Mouse (Mus musculus): Measurements from ENCODE around the gene Tfb2m. TPM values are rescaled to one million over a fixed set of nuclear protein-coding genes. Genes with fewer than 3 reads are reported as not detected.

The Tfb2m gene
- polyA plus RNA-seq, 1 experiment from 2014 or later, result 20.2 TPM

- Histone ChIP-seq H3K9ac (no peak overlapping the region), H3K4me2 (no peak overlapping the region)
- 74% methylated on average over 5 of the region's 5 CpGs for WGBS
Observed at GRCm38 (mm10) chr1:179492908-179493307, 53.2 kb downstream of the Tfb2m start.

DNA sequence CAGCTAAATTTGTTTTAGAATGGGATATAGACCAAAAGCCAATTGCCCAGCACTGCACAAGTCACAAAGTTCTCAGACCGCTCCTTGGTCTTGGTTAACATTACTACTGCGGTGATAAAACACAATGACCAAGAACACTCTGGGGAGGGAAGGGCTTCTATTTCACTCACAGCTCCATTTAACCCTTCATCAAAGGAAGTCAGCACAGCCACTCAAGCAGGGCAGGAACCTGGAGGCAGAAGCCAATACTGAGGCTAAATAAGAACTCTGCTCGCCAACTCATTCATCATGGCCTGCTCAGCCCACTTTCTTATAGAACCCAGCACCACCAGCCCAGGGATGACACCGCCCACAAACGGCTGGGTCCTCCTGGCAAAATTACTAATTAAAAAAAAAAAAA lies 57.5 kb downstream of the Tfb2m start:
- Histone ChIP-seq H3K9ac (no peak overlapping the region), H3K27ac (replicated peaks) (peak overlapping the region; percentile 30; the same call in 1 of the 2 replicates), H3K9me3 (no peaks in the 10 kb centered on the region; the same call in 1 of the 2 replicates), H3K4me3 (no peak overlapping the region), H3K4me1 (peaks cover 27% of the 10 kb centered on the region), H3K27me3 (replicated peaks) (no peaks in the 10 kb centered on the region), H3K36me3 (no peaks in the 10 kb centered on the region), H3K4me2 (no peak overlapping the region; the same call in 1 of the 2 replicates)
- no peak for ATAC-seq (ENCODE audit: extremely low read depth, insufficient number of reproducible peaks, low FRiP score, low TSS enrichment)
- 85% methylated on average over 5 of the region's 5 CpGs for WGBS

More at GRCm38 (mm10) chr1:179492908-179493307, 53.2 kb downstream of the Tfb2m start:
- Histone ChIP-seq H3K36me3 (0 out of 2 replicates have a peak, but pooled peaks cover 4% of the 10 kb centered on the region), H3K9me3 (no peaks in the 10 kb centered on the region; the same call in 1 of the 2 replicates), H3K27ac (replicated peaks) (no peak overlapping the region), H3K4me1 (peaks cover 7% of the 10 kb centered on the region), H3K27me3 (replicated peaks) (no peaks in the 10 kb centered on the region), H3K4me3 (no peak overlapping the region)
- no peak for ATAC-seq (ENCODE audit: extremely low read depth, insufficient number of reproducible peaks, low FRiP score, low TSS enrichment)

DNA sequence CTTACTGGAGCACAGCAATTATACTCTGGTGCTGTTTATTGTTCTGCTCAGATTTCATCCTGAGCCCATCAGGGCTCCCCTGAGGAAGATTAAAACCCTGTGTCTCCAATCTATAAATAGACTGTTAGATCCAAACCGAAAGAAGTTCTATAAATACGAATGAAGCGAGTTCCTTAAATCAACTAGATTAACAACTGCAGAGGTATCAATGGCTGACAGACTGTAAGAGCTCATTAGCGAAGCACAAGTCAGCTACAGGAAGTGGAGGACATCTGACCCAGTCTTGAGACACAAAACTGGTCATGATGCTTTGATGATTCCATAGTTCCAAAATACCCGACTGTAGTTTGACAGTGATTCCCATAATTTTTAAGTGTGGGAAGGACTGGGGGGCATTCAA lies 58.1 kb downstream of the Tfb2m start:
- peaks cover 27% of the 10 kb centered on the region for H3K4me1 ChIP-seq
- WGBS, result 26% methylated on average over 5 of the region's 5 CpGs
- H3K9ac ChIP-seq, result no peak overlapping the region
- no peak overlapping the region for H3K4me3 ChIP-seq
- H3K36me3 ChIP-seq, result no peaks in the 10 kb centered on the region
- H3K9me3 ChIP-seq, result no peaks in the 10 kb centered on the region; the same call in 1 of the 2 replicates
- peak overlapping the region; percentile 37 for H3K4me2 ChIP-seq
- peak overlapping the region; percentile 30; the same call in 1 of the 2 replicates for H3K27ac ChIP-seq (replicated peaks)
- no peaks in the 10 kb centered on the region for H3K27me3 ChIP-seq (replicated peaks)
- no peak for ATAC-seq (ENCODE audit: extremely low read depth, insufficient number of reproducible peaks, low FRiP score, low TSS enrichment)

DNA sequence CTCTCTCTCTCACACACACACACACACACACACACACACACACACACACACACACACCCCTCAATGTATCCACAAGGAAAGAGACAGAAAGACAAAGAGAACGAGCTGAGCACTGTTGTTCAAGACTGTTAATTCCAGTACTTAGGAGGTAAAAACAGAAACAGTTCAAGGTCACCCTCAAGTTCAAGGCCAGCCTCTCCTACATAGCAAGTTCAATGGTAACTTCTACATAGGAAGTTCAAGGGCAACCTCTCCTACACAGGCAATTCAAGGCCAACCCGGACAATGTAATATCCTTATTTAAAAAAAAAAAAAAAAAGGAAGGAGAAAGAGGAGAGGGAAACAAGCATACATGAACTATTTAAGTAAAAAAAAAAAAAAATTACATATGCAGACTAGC lies 58.8 kb downstream of the Tfb2m start:
- H3K27me3 ChIP-seq (replicated peaks), result no peaks in the 10 kb centered on the region
- peaks cover 27% of the 10 kb centered on the region for H3K4me1 ChIP-seq
- H3K9me3 ChIP-seq, result no peaks in the 10 kb centered on the region; the same call in 1 of the 2 replicates
- ATAC-seq (ENCODE audit: extremely low read depth, insufficient number of reproducible peaks, low FRiP score, low TSS enrichment), result no peak
- H3K4me3 ChIP-seq, result no peak overlapping the region
- no peak overlapping the region for H3K4me2 ChIP-seq
- H3K36me3 ChIP-seq, result no peaks in the 10 kb centered on the region
- H3K27ac ChIP-seq (replicated peaks), result peak overlapping the region; percentile 70
- H3K9ac ChIP-seq, result no peak overlapping the region
- WGBS, result 66% methylated on average over 2 of the region's 2 CpGs

DNA sequence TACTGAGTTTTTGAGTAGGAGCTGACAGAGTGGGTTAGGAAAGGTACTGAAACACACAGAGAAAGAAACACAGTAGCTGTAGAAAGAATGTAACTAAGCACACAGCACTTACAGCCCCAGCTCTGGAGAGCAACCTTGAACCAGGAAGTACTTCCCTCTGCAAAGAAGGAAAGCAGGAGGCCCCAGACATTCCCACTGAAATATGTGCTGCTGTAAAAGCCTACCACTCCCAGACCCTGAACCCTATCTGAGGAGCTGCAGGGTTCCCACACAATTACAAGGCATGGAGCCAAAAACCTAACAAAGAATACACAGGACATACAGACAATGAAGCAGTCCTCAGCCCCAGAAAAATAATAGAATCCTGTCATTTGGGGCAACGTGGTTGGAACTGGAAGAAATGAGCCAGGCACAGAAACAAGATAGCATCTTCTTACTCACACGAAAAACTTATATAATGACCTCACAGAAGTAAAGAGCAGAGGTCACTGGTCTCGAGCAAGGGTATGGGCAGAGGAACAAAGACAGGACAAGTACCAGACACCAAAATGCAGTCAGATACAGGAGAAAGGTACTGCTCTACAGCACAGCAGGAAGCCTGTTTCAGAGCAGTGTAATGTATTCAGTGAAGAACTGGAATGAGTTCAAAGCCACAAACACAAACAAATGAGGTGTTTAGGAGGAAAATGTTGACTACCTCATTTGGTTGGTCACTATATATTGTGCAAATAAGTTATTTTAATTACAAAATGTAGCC lies 60.1 kb downstream of the Tfb2m start:
- ATAC-seq (ENCODE audit: extremely low read depth, insufficient number of reproducible peaks, low FRiP score, low TSS enrichment), result no peak
- peaks cover 28% of the 10 kb centered on the region for H3K4me1 ChIP-seq

DNA sequence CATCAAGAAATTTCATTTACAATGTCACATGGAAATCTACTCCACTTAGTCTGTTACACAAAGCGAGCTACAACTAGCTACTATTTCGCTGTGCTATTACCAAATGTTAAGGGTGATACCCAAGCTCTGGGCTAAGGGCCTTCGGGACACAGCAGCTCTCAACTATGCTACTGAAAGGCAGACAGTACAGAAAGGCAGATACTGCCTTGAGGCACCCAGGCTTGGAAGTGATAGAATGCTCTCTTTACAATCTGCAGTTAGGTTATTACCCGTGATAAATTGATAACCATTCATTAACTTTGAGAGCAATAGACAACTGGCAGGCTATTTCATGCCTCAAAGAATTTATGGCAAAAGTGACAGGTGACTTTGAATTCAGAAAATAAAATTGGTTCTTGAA lies 65.2 kb downstream of the Tfb2m start:
- ATAC-seq (ENCODE audit: extremely low read depth, insufficient number of reproducible peaks, low FRiP score, low TSS enrichment), result no peak
- Histone ChIP-seq H3K27me3 (replicated peaks) (no peaks in the 10 kb centered on the region), H3K4me2 (no peak overlapping the region), H3K36me3 (no peaks in the 10 kb centered on the region), H3K4me1 (peaks cover 16% of the 10 kb centered on the region), H3K27ac (replicated peaks) (no peak overlapping the region), H3K9me3 (no peaks in the 10 kb centered on the region), H3K9ac (no peak overlapping the region), H3K4me3 (no peak overlapping the region)
- WGBS, result 78% methylated on average over 4 of the region's 4 CpGs

More for the DNA sequence above, 60.1 kb downstream of the Tfb2m start:
- no peak overlapping the region for H3K4me3 ChIP-seq
- no peaks in the 10 kb centered on the region for H3K36me3 ChIP-seq
- peak overlapping the region; percentile 70 for H3K27ac ChIP-seq (replicated peaks)
- H3K4me2 ChIP-seq, result no peak overlapping the region
- 24% methylated on average over 3 of the region's 3 CpGs for WGBS
- no peaks in the 10 kb centered on the region; the same call in 1 of the 2 replicates for H3K9me3 ChIP-seq
- no peak overlapping the region for H3K9ac ChIP-seq
- no peaks in the 10 kb centered on the region for H3K27me3 ChIP-seq (replicated peaks)

Other genes with a start within 250 kb of the Tfb2m start
- 9.6 and 9.7 TPM in 2 replicates for gene Smyd3, start 28.2 kb downstream of the Tfb2m start, polyA plus RNA-seq (2015; fragmentation: Nextera tagmentation; extraction: Ambion mirVana)
- gene Cnst, start 103 bp upstream of the Tfb2m start, polyA plus RNA-seq (2015; fragmentation: Nextera tagmentation; extraction: Ambion mirVana), result 16.0 and 16.6 TPM in 2 replicates
- gene Sccpdh, start 121.9 kb upstream of the Tfb2m start, polyA plus RNA-seq (2015; fragmentation: Nextera tagmentation; extraction: Ambion mirVana), result 76.8 and 85.8 TPM in 2 replicates
- gene Kif28, start 199.0 kb upstream of the Tfb2m start, polyA plus RNA-seq (2015; fragmentation: Nextera tagmentation; extraction: Ambion mirVana), result 0.06 TPM in 1 of 2 replicates, not detected in the other